Mouse (Mus musculus) hindlimb bud, embryonic 11.5 days (tissue): Measurements from ENCODE around the gene Tut7.
A peak's percentile ranks its signal among the peaks of the same experiment; 100 is the strongest.
"Not testable (repeated sequence)": the region's sequence is repeated elsewhere in the genome, so short reads cannot be mapped to it uniquely, and the experiment has no call there.

Experiments
- DNase-seq: peaks from one replicate; pipeline ENCODE4 v3.0.0-alpha.2; 2012; ENCODE audit warnings: low read depth, low spot score; ENCODE audit errors: extremely low spot score

The Tut7 gene

GRCm38 (mm10) chr13:59822507-59823462, at the start of gene Tut7:
TSS of gene Tut7 (minus strand) at chr13:59823147.
- DNase-seq: peak; percentile 96

GRCm38 (mm10) chr13:59872446-59872845, 49.5 kb upstream of the Tut7 start:
- no peak for DNase-seq

- DNase-seq: no peak
Observed at GRCm38 (mm10) chr13:59870004-59870403, 47.1 kb upstream of the Tut7 start.

GRCm38 (mm10) chr13:59868011-59868649, 45.2 kb upstream of the Tut7 start:
- DNase-seq: no peak

GRCm38 (mm10) chr13:59867103-59867502, 44.2 kb upstream of the Tut7 start:
- DNase-seq: no peak

- DNase-seq: no peak
Observed at GRCm38 (mm10) chr13:59859515-59859914, 36.6 kb upstream of the Tut7 start.

- no peak for DNase-seq
Observed at GRCm38 (mm10) chr13:59856286-59857070, 33.5 kb upstream of the Tut7 start.

- DNase-seq: no peak
Observed at GRCm38 (mm10) chr13:59853471-59853870, 30.5 kb upstream of the Tut7 start.

GRCm38 (mm10) chr13:59850373-59850772, 27.4 kb upstream of the Tut7 start:
- no peak for DNase-seq

GRCm38 (mm10) chr13:59844661-59845060, 21.7 kb upstream of the Tut7 start:
- no peak for DNase-seq

- DNase-seq: no peak
Observed at GRCm38 (mm10) chr13:59843976-59844375, 21.0 kb upstream of the Tut7 start.

- peak; percentile 91 for DNase-seq
Observed at GRCm38 (mm10) chr13:59842226-59843210, 19.6 kb upstream of the Tut7 start.

- not testable (repeated sequence) for DNase-seq
Observed at GRCm38 (mm10) chr13:59841761-59842160, 18.8 kb upstream of the Tut7 start.

GRCm38 (mm10) chr13:59840429-59841169, 17.7 kb upstream of the Tut7 start:
- peak; percentile 89 for DNase-seq

GRCm38 (mm10) chr13:59839356-59839755, 16.4 kb upstream of the Tut7 start:
- no peak for DNase-seq

- DNase-seq: no peak
Observed at GRCm38 (mm10) chr13:59838464-59838863, 15.5 kb upstream of the Tut7 start.

- DNase-seq: no peak
Observed at GRCm38 (mm10) chr13:59836811-59837210, 13.9 kb upstream of the Tut7 start.

GRCm38 (mm10) chr13:59836101-59836798, 13.3 kb upstream of the Tut7 start:
- DNase-seq: no peak
